Mouse (Mus musculus) midbrain, embryonic 13.5 days (tissue): Measurements from ENCODE around the gene Palmd. TPM values are rescaled to one million over a fixed set of nuclear protein-coding genes. Genes with fewer than 3 reads are reported as not detected.

ENCODE experiments used
- ATAC-seq: fragments of 200-750 bp; cut with Nextera tagmentation; 2 replicates; pipeline ENCODE4 v1.8.0; 2017; ENCODE audit warnings: mild to moderate bottlenecking, moderate TSS enrichment, moderate library complexity
- H3K27ac ChIP-seq: fragments of 300-500 bp; sonication (generic); 2 replicates; pipeline ENCODE4 v1.5.1; 2015; ENCODE audit warnings: inconsistent platforms, mild to moderate bottlenecking, moderate library complexity
- H3K27me3 ChIP-seq: fragments of 300-500 bp; sonication (generic); 2 replicates; pipeline ENCODE4 v1.6.1; 2015; ENCODE audit warnings: mild to moderate bottlenecking, inconsistent platforms
- H3K36me3 ChIP-seq: fragments of 300-500 bp; sonication (generic); 2 replicates; pipeline ENCODE4 v1.6.1; 2015; ENCODE audit warnings: mild to moderate bottlenecking, inconsistent platforms
- H3K4me1 ChIP-seq: fragments of 300-500 bp; sonication (generic); replicated peaks from 2 replicates; pipeline ENCODE4 v1.6.1; 2015; ENCODE audit warnings: inconsistent platforms
- H3K4me2 ChIP-seq: fragments of 300-500 bp; sonication (generic); replicated peaks from 2 replicates; pipeline ENCODE4 v1.6.1; 2015; ENCODE audit warnings: moderate library complexity, mild to moderate bottlenecking, inconsistent platforms
- H3K4me3 ChIP-seq: fragments of 300-500 bp; sonication (generic); replicated peaks from 2 replicates; pipeline ENCODE4 v1.5.1; 2015; ENCODE audit warnings: mild to moderate bottlenecking, inconsistent platforms
- H3K9ac ChIP-seq: fragments of 300-500 bp; sonication (generic); replicated peaks from 2 replicates; pipeline ENCODE4 v1.6.1; 2015; ENCODE audit warnings: mild to moderate bottlenecking, inconsistent platforms
- H3K9me3 ChIP-seq: fragments of 300-500 bp; sonication (generic); 2 replicates; pipeline ENCODE4 v1.6.1; 2016; ENCODE audit warnings: mild to moderate bottlenecking, inconsistent platforms
- WGBS: fragments of 180-500 bp; shearing (Covaris S2); methylation state at CpG from one replicate; pipeline ENCODE4 v1.1.7; 2015; 5-methylcytosine and 5-hydroxymethylcytosine counted together
- polyA plus RNA-seq: library from polyadenylated mRNA; unstranded; fragments of >200 nt; fragmentation: Nextera tagmentation; extraction: Ambion mirVana; gene quantifications from 2 replicates; pipeline ENCODE4 v1.2.1, GENCODE M21; 2015

Palmd gene
- polyA plus RNA-seq, 1 experiment from 2014 or later: 8.9 TPM

DNA sequence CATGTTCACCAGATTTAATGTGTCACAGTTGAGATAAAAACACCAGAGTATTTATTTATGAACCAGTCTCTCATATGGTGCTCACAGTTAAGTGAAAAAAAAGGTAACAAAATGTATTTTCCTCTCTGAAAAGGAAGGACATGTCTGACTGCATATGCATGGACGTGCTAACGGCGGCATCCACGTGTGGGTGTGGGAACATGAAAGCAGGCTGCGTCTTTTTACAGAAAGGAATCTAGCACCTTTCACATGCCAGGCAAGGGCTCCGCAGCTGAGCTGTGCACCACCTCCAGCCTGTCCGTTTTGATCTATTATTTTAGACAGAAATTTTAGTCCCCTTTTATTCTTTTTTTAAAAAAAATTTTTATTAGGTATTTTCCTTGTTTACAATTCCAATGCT, 79.4 kb downstream of the Palmd start:
- H3K4me3 ChIP-seq: no peak overlapping the region
- no peaks in the 10 kb centered on the region for H3K9me3 ChIP-seq
- no peak overlapping the region for H3K27ac ChIP-seq
- H3K4me2 ChIP-seq: no peak overlapping the region
- 90% methylated on average over 7 of the region's 7 CpGs for WGBS
- H3K4me1 ChIP-seq: peaks cover 9% of the 10 kb centered on the region; the same call in 1 of the 2 replicates
- H3K36me3 ChIP-seq: no peaks in the 10 kb centered on the region
- no peak overlapping the region for H3K9ac ChIP-seq
- no peak for ATAC-seq
- no peaks in the 10 kb centered on the region for H3K27me3 ChIP-seq

DNA sequence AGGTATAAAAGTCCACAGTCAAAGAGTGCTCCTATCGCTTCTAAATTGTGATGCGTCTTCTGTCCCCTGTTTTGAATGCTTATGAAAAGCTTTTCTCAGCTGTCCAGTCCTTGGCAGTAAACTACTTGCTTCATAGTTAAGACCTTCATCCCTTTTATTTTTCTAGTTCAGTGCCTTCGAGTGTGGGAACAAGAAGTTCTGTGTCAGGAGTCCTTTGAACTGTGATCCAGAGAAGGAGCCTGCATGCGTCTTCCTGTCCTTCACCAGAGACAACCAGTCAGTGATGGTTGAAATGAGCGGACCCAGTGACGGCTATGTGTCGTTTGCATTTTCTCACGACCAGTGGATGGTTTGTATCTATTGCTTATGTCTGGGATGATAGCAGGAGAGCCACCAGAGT, 83.8 kb downstream of the Palmd start:
- Histone ChIP-seq H3K9ac (no peak overlapping the region), H3K36me3 (no peaks in the 10 kb centered on the region), H3K9me3 (no peaks in the 10 kb centered on the region), H3K27me3 (no peaks in the 10 kb centered on the region), H3K4me3 (no peak overlapping the region), H3K4me2 (no peak overlapping the region), H3K4me1 (no peaks in the 10 kb centered on the region), H3K27ac (no peak overlapping the region)
- 86% methylated on average over 8 of the region's 8 CpGs for WGBS
- ATAC-seq: no peak

DNA sequence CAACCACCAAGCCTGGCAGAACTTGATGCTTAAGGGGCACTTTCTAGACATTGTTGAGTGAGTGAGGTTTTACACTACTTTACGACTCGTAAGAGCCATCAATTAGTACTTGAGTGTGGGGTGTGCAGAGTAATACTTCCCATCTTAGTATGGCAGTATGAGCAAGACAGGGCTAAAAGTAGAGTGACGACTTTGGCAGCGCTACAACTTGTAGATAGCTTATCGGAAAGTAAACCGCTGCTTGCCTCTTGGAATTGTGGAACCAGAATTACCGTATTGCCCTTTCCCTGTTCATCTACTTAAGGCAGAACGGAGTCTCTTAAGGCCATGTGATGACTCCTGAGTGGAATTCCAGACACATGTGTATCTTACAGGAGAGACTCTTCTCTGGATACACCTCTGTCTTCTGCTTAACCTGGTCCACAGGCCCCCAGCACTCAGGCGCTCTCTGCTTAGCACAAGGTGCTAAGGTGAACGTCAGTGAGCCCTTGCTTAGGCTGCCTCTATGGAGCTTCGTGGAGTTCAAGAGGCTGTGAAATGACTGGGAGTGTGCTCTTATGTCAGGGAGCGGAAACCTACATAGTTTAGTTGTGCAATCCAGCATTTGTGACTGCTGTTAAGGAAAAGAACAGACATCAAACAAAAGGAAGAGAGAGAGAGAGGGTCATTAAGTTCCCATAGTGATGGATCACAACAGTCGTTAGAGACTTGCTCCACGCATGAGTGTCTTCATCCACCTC, 86.4 kb downstream of the Palmd start:
- no peaks in the 10 kb centered on the region for H3K4me1 ChIP-seq

DNA sequence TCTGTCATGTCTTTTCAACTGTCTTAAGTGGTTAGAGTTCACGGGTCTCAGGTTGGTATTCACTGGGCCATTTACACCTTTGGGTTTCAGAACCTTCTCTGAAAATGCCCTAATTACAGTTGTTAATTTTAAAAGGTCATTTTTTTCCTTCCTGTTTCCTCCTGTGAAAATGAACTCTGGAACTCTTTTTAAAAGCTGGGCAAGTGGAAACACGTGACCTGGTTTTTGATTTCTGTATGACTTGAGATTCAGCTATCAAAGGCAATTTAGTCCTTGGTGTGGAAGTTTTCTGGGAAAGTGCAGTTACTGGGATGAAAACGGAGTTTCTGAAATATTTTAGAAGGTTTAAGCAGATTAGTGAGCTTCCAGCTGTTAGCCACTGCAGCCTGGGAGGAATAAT, 98.4 kb downstream of the Palmd start:
- Histone ChIP-seq H3K9me3 (no peaks in the 10 kb centered on the region), H3K4me3 (no peak overlapping the region), H3K27me3 (no peaks in the 10 kb centered on the region), H3K27ac (no peak overlapping the region), H3K4me2 (no peak overlapping the region), H3K36me3 (no peaks in the 10 kb centered on the region), H3K4me1 (no peaks in the 10 kb centered on the region), H3K9ac (no peak overlapping the region)
- WGBS: 43% methylated on average over 3 of the region's 3 CpGs
- no peak for ATAC-seq

More for the DNA sequence above, 86.4 kb downstream of the Palmd start:
- no peak overlapping the region for H3K9ac ChIP-seq
- WGBS: 94% methylated on average over 14 of the region's 14 CpGs
- no peak overlapping the region for H3K4me2 ChIP-seq
- H3K4me3 ChIP-seq: no peak overlapping the region
- no peaks in the 10 kb centered on the region for H3K27me3 ChIP-seq
- H3K9me3 ChIP-seq: no peaks in the 10 kb centered on the region
- ATAC-seq: no peak
- no peaks in the 10 kb centered on the region for H3K36me3 ChIP-seq
- H3K27ac ChIP-seq: no peak overlapping the region

Other genes starting within 250 kb of the Palmd start
- 15.3 and 17.2 TPM in 2 replicates for gene Agl, start 160.8 kb downstream of the Palmd start, polyA plus RNA-seq
- 2.6 and 3.6 TPM in 2 replicates for gene Frrs1, start 109.5 kb downstream of the Palmd start, polyA plus RNA-seq
- not detected in 2 replicates for gene 4930455H04Rik, start 720 bp downstream of the Palmd start, polyA plus RNA-seq